Mouse (Mus musculus) CH12.LX (cell line): Measurements from ENCODE around the gene Prkar1b. TPM values are rescaled to one million over a fixed set of nuclear protein-coding genes. Genes with fewer than 3 reads are reported as not detected.

Experiments
- DNase-seq: peaks from one replicate; pipeline ENCODE4 v3.0.0-alpha.2; 2013; ENCODE audit errors: extremely low read depth
- H3K27ac ChIP-seq: 2 replicates; pipeline ENCODE4 v1.5.1; 2012; ENCODE audit warnings: low read depth, mild to moderate bottlenecking, control low read depth, moderate library complexity; ENCODE audit not compliant: insufficient read depth
- H3K27me3 ChIP-seq: replicated peaks from 2 replicates; pipeline ENCODE3; 2012; ENCODE audit warnings: inconsistent platforms
- H3K36me3 ChIP-seq, 2 experiments: replicated peaks in 1 of 2; 2 replicates each; pipeline versions ENCODE3 to v1.6.1; 2012; ENCODE audit warnings: inconsistent platforms in 1 of 2, low read length in 1 of 2, mild to moderate bottlenecking in 1 of 2, mixed read lengths in 1 of 2, moderate library complexity in 1 of 2; ENCODE audit not compliant: control insufficient read depth in 1 of 2, insufficient read depth in 1 of 2
- H3K4me1 ChIP-seq, 2 experiments: 2 replicates each; pipeline ENCODE4 v1.6.1; 2012; ENCODE audit warnings: inconsistent platforms in 1 of 2, moderate library complexity in 1 of 2; ENCODE audit not compliant: insufficient read depth in 2 of 2, control insufficient read depth in 1 of 2
- H3K4me2 ChIP-seq: 2 replicates; pipeline ENCODE4 v1.6.1; 2012; ENCODE audit warnings: low read depth, mild to moderate bottlenecking, control low read depth; ENCODE audit not compliant: poor library complexity, insufficient read depth, severe bottlenecking
- H3K4me3 ChIP-seq, 3 experiments: fragments of 150-350 bp in 1 of 3; sonication (generic) in 1 of 3; replicated peaks in 1 of 3; 2 replicates each; pipeline versions ENCODE3 to v1.5.1; 2011 to 2012; ENCODE audit warnings: low read depth in 2 of 3, low read length in 2 of 3, mild to moderate bottlenecking in 2 of 3, moderate library complexity in 2 of 3, control low read depth in 1 of 3, improper control_type of control experiment in 1 of 3, inconsistent platforms in 1 of 3, mixed read lengths in 1 of 3; ENCODE audit not compliant: poor library complexity in 1 of 3
- H3K79me2 ChIP-seq: replicated peaks from 2 replicates; pipeline ENCODE4 v1.6.1; 2012; ENCODE audit warnings: mild to moderate bottlenecking, moderate library complexity; ENCODE audit not compliant: control insufficient read depth, poor library complexity, insufficient read depth, severe bottlenecking; ENCODE audit errors: extremely low read depth
- H3K9ac ChIP-seq: 2 replicates; pipeline ENCODE4 v1.6.1; 2012; ENCODE audit warnings: low read depth, mild to moderate bottlenecking, control low read depth, moderate library complexity; ENCODE audit not compliant: insufficient read depth
- H3K9me3 ChIP-seq: replicated peaks from 2 replicates; pipeline ENCODE3; 2012; ENCODE audit warnings: low read length, inconsistent platforms, mixed read lengths
- BHLHE40 ChIP-seq: IDR thresholded peaks from 2 replicates; pipeline ENCODE4 v1.6.1; 2011; ENCODE audit warnings: mild to moderate bottlenecking, low read depth, low read length, improper control_type of control experiment
- CHD2 ChIP-seq: IDR thresholded peaks from 2 replicates; pipeline ENCODE4 v1.6.1; 2011; ENCODE audit warnings: low read length, improper control_type of control experiment
- ELF1 ChIP-seq: IDR thresholded peaks from 2 replicates; pipeline ENCODE4 v1.6.1; 2014; ENCODE audit warnings: low read depth, mild to moderate bottlenecking, inconsistent platforms, low read length, improper control_type of control experiment
- IRF4 ChIP-seq: IDR thresholded peaks from 2 replicates; pipeline ENCODE4 v1.6.1; 2014; ENCODE audit warnings: low read depth, mild to moderate bottlenecking, inconsistent platforms, low read length, improper control_type of control experiment
- JUND ChIP-seq: conservative IDR thresholded peaks from 2 replicates; pipeline ENCODE4 v1.6.1; 2011; ENCODE audit warnings: low read depth, low read length, improper control_type of control experiment
- KAT2A ChIP-seq: IDR thresholded peaks from 2 replicates; pipeline ENCODE4 v1.6.1; 2012; ENCODE audit warnings: low read length, improper control_type of control experiment, inconsistent platforms; ENCODE audit not compliant: insufficient replicate concordance
- MAX ChIP-seq: IDR thresholded peaks from 2 replicates; pipeline ENCODE4 v1.6.1; 2011; ENCODE audit warnings: low read length, improper control_type of control experiment
- MXI1 ChIP-seq: IDR thresholded peaks from 2 replicates; pipeline ENCODE4 v1.6.1; 2011; ENCODE audit warnings: mild to moderate bottlenecking, low read depth, low read length, improper control_type of control experiment
- MYC ChIP-seq: IDR thresholded peaks from 2 replicates; pipeline ENCODE4 v1.6.1; 2011; ENCODE audit warnings: low read depth, mild to moderate bottlenecking, improper control_type of control experiment, low read length
- POLR2AphosphoS2 ChIP-seq: IDR thresholded peaks from 2 replicates; pipeline ENCODE4 v1.6.1; 2011; ENCODE audit warnings: low read depth, low read length, improper control_type of control experiment
- RAD21 ChIP-seq: IDR thresholded peaks from 2 replicates; pipeline ENCODE4 v1.6.1; 2011; ENCODE audit warnings: low read depth, mild to moderate bottlenecking, low read length, improper control_type of control experiment, moderate library complexity
- TBP ChIP-seq: conservative IDR thresholded peaks from 2 replicates; pipeline ENCODE4 v1.6.1; 2011; ENCODE audit warnings: low read depth, low read length, improper control_type of control experiment
- UBTF ChIP-seq: IDR thresholded peaks from 2 replicates; pipeline ENCODE4 v1.6.1; 2012; ENCODE audit warnings: low read depth, mild to moderate bottlenecking, inconsistent platforms, low read length, improper control_type of control experiment, moderate library complexity
- ZKSCAN1 ChIP-seq: IDR thresholded peaks from 2 replicates; pipeline ENCODE4 v1.6.1; 2012; ENCODE audit warnings: low read depth, inconsistent platforms, low read length, improper control_type of control experiment, borderline replicate concordance
- ZNF384 ChIP-seq: IDR thresholded peaks from 2 replicates; pipeline ENCODE4 v1.6.1; 2012; ENCODE audit warnings: low read depth, low read length, improper control_type of control experiment, inconsistent platforms
- dilution Hi-C: fragments of 300-500 bp; cut with MboI; formaldehyde crosslinking; loops from 2 replicates; pipeline ENCODE4 v1.14.3; 2020; ENCODE audit warnings: low sequenced_read_pairs; ENCODE audit not compliant: extremely low pct_unique_long_range_greater_than_20kb, extremely low pct_ligation_motif_present
- in situ Hi-C: fragments of 300-500 bp; cut with MboI; formaldehyde crosslinking; loops from 3 replicates; pipeline ENCODE4 v1.14.3; 2019; ENCODE audit warnings: low sequenced_read_pairs, low pct_ligation_motif_present, low pct_unique_long_range_greater_than_20kb, mixed read lengths
- polyA plus RNA-seq: library from polyadenylated mRNA; unstranded; fragments of >175 nt; gene quantifications from 2 replicates; pipeline ENCODE4 v1.2.1, GENCODE M21; 2012; ENCODE audit warnings: low read depth; ENCODE audit not compliant: insufficient read length
- total RNA-seq, 2 experiments: library from RNA; depleted of rRNA; stranded (reverse); fragments of 300-350 nt in 1 of 2; fragments of >200 nt in 1 of 2; gene quantifications; 2 replicates each; pipeline ENCODE4 v1.2.3; 2012 to 2014

Prkar1b gene
- total and polyA plus RNA-seq, 3 experiments: not detected

GRCm38 (mm10) chr5:138989567-138989966 is 160.2 kb downstream of the Prkar1b start:
- Histone ChIP-seq H3K4me3 (no peak overlapping the region), H3K9ac (no peak overlapping the region), H3K36me3 (peaks cover 44 to 84% of the 10 kb centered on the region in 2 experiments), H3K4me2 (no peak overlapping the region), H3K27me3 (no peaks in the 10 kb centered on the region), H3K4me1 (peaks cover 2 to 50% of the 10 kb centered on the region in 2 experiments), H3K27ac (no peak overlapping the region), H3K79me2 (peaks cover 11% of the 10 kb centered on the region), H3K9me3 (no peaks in the 10 kb centered on the region)
- in situ Hi-C loops: no loop called here
- dilution Hi-C loops: no loop called here
- no peak for TF ChIP-seq BHLHE40
- no peak for TF ChIP-seq ELF1
- TF ChIP-seq MXI1: no peak
- no peak for TF ChIP-seq ZKSCAN1
- no peak for TF ChIP-seq RAD21
- TF ChIP-seq KAT2A: no peak
- TF ChIP-seq CHD2: no peak
- no peak for TF ChIP-seq JUND
- TF ChIP-seq MYC: no peak
- DNase-seq: no peak

- Histone ChIP-seq H3K27me3 (no peaks in the 10 kb centered on the region), H3K9me3 (no peaks in the 10 kb centered on the region), H3K4me2 (no peak overlapping the region), H3K36me3 (peaks cover 50 to 92% of the 10 kb centered on the region in 2 experiments), H3K27ac (no peak overlapping the region), H3K79me2 (peaks cover 9% of the 10 kb centered on the region), H3K4me1 (peaks cover 2 to 50% of the 10 kb centered on the region in 2 experiments)
- dilution Hi-C loops: no loop called here
- DNase-seq: no peak
- in situ Hi-C loops: no loop called here
- TF ChIP-seq TBP (no peak), MAX (no peak), MXI1 (no peak), ZNF384 (no peak), JUND (no peak), POLR2AphosphoS2 (no peak), IRF4 (no peak), UBTF (no peak), CHD2 (no peak)
- TF ChIP-seq, all 38 proteins: peak for 0
- H3K4me3 ChIP-seq: no peak overlapping the region
- H3K9ac ChIP-seq: no peak overlapping the region
Observed at GRCm38 (mm10) chr5:138988764-138989163, 161.0 kb downstream of the Prkar1b start.
